Mouse (Mus musculus) frontal cortex, postnatal 36 days (tissue): Measurements from ENCODE around the gene Chrna3.
A peak's percentile ranks its signal among the peaks of the same experiment; 100 is the strongest.

Source experiments
- DNase-seq, 2 experiments: peaks; one replicate each; pipeline ENCODE4 v3.0.0; 2022; ENCODE audit warnings: low spot score in 2 of 2

Chrna3 gene

GRCm38 (mm10) chr9:54995645-54996044 lies 30.7 kb downstream of the Chrna3 start:
- no peak for DNase-seq

GRCm38 (mm10) chr9:54994381-54994780 lies 32.0 kb downstream of the Chrna3 start:
- DNase-seq: no peak

- no peak for DNase-seq
These were observed 36.0 kb downstream of the Chrna3 start for GRCm38 (mm10) chr9:54990362-54990761.

- no peak for DNase-seq
These were observed 44.0 kb downstream of the Chrna3 start for GRCm38 (mm10) chr9:54982401-54982800.

GRCm38 (mm10) chr9:54981291-54982191 lies 44.8 kb downstream of the Chrna3 start:
- no peak for DNase-seq

GRCm38 (mm10) chr9:54980674-54981073 lies 45.7 kb downstream of the Chrna3 start, which contains the start of gene Chrna5:
TSS of gene Chrna5 (plus strand) at chr9:54980880.
- peak in 1 of 2 experiments; percentile 11 for DNase-seq

- DNase-seq: no peak
These were observed 56.3 kb downstream of the Chrna3 start for GRCm38 (mm10) chr9:54969972-54970637.

GRCm38 (mm10) chr9:54963669-54964068 lies 62.7 kb downstream of the Chrna3 start:
- no peak for DNase-seq

GRCm38 (mm10) chr9:54961059-54961458 lies 65.3 kb downstream of the Chrna3 start:
- DNase-seq: no peak
